Mouse (Mus musculus): ENCODE measurements around the gene H2-DMb2.
"Not testable (repeated sequence)": the region's sequence is repeated elsewhere in the genome, so short reads cannot be mapped to it uniquely, and the experiment has no call there.

The H2-DMb2 gene

DNA sequence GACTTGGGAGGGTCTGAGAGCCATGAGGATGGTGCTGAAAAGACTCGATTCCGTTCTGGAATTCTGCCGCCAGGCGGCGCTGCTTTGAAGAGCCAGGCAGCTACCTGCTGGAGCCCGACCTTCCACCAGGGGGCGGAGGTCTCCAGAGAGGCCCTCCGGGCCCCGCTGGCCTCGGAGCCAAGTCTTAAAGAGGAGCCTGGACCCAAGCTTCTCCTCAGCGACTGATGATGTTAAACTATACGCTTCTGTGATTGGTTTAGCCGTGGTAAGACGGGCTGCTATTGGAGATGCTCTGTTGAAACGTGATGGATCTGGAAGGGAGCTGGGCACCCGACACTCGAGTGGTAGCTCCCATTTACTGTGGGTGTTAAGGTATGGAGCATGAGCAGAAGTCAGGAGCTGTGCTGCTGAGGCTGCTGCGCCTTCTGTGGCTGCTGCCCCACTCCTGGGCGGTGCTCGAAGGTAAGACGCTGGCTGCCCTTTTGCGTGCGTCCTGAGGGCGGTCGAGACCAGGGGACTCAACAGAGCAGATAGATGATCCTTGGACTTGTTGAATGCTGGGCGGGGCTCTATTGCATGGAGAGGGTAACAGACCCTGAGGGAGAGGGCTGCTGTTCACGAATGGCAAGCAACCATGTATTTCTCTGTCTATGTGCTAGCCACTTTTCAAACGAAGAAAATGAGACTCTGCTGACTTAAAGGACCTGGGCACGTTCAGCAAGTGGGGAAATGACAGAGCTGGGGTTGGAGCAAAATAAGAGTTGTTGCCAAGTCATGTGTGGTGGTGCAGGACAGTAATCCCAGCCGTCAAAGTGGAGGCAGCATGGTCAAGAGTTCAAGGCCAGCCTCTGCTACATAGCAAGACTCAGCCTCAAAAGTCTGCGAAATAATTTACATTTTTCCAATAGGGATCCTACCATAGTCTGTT lies 7.5 kb upstream of the H2-DMb2 start:
- peak; percentile 98 for DNase-seq (ENCODE audit: low spot score)

DNA sequence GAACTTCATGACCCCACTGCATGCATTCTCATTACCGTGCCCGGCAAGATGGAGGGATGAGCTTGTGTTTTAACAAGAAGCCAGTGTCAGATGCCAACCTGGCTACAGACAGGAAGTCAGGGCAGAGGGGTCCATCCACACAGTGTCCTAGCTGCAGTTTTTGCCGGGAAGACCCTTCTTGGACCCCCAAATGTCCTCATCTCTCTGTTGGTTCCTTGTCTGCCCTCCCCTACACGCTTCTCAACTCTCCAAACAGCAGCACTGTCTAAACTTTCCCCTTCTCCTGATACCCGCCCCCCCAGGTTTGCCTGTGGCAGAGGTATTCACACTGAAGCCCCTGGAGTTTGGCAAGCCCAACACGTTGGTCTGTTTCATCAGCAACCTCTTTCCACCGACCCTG lies 5.5 kb upstream of the H2-DMb2 start:
- no peak for DNase-seq (ENCODE audit: low spot score)

DNA sequence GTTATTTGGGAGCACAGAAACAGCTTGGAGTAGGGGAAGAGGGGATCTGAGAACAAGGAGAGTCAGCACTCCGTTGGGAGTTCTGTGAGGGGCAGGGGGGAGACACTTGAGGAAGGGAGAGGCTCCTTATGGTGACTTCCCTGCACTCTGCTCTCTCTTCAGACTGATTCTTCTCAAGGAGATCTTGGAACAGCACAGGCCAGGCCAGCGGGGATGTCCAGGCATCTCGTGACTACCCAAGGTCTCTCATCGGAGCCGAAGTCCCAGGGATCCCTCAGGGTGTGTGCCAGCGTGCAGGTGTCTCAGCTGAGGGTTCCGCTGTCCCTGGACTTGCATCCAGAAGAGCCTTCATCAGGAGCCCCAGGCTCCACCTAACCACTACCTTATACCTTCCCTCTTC lies 4.5 kb upstream of the H2-DMb2 start:
- no peak for DNase-seq (ENCODE audit: low spot score)

DNA sequence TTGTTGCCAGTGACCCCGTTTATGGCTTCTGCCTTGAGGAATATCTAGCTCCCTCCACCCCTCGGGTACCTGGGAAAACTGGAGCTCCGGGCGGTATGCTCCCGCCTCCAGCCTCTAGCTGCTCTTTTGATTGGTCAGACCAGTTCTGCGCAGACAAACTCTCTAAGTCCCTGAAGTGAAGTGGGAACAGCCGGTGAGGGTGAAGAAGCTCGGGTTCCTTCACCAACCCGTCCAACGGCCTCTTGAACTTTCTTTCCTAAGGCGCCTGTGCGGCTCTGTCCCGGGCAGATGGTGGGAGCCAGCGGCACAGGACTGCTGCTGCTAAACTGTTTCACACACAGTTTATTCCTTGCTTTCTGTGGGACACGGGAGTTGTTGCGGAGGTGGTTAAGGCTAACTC lies 3.7 kb upstream of the H2-DMb2 start:
- no peak for DNase-seq (ENCODE audit: low spot score)

DNA sequence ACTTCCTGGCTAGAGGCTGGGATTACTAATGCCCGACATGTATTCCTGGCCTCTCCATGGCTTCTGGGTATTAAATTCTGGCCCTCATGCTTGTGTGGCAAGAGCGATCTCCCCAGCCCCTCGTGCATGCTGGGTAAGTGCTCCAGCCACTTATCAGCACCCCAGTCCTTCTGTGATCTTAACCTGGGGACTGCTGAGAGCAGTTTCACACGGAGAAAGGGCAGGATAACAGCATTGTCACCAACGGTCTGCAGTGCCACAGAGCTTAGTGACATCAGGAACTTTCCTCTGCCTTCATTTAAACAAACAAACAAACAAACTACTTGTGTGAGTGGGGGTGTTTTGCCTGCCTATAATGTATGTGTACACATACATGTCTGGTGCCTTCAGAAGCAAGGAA lies 2.9 kb upstream of the H2-DMb2 start:
- no peak for DNase-seq (ENCODE audit: low spot score)

DNA sequence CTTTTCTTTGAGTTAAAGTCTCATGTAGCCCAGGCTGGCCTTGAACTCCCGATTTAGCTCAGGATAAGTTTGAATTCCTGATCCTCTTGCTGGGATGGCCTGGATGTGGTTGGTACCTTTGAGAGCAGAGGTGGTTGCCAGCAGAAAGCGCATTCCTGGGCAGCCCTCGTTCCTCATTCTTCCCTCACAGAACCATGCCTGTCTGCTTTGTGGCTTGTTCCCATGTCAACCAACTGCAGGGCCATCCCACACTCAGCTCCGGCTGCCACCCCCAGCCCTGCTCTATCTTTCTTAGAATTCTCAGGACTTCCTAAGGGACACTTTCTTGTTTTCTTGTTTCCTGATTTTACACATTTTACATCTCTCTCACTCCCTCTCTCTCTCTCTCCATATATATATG lies 1.7 kb upstream of the H2-DMb2 start:
- DNase-seq (ENCODE audit: low spot score): no peak

GRCm38 (mm10) chr17:34142456-34143010 lies 574 bp upstream of the H2-DMb2 start:
- no peak for DNase-seq (ENCODE audit: low spot score)

DNA sequence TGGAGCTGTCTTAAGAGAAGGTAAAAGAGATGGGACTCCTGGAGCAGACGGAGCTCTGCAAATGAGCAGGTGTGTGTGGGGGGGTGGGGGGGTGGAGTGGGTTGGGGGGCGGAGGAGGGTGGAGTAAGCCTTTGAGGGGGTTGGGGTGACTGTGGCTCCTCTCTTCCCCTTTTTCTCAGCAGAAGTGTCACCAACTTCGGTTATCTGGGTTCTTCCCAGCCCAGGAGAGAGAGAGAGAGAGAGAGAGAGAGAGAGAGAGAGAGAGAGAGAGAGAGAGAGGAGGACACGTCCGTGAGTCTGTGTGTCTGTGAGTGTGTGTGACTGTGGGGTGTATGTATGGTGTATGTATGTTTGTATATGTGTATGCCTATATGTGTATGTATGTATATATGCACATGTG lies 354 bp downstream of the H2-DMb2 start:
- no peak for DNase-seq (ENCODE audit: low spot score)

DNA sequence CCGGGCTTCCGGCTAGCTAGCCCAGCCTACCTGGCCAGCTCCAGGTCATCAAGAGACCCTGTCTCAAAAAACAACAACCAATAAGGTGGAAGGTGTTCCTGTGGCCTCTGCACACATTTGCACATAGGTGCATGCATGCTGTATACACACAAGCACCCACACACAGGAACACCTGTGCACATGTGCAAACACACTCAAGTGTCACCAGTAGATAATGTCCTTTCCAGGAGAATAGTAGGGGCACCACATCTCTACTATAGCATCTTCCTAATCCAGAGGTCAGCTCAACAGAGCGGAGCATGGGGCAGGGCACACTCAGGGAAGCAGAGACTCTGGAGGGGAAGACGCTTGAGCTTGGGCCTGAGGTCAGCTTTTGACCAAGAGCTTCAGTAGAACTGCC lies 1.1 kb downstream of the H2-DMb2 start:
- DNase-seq (ENCODE audit: low spot score): not testable (repeated sequence)

DNA sequence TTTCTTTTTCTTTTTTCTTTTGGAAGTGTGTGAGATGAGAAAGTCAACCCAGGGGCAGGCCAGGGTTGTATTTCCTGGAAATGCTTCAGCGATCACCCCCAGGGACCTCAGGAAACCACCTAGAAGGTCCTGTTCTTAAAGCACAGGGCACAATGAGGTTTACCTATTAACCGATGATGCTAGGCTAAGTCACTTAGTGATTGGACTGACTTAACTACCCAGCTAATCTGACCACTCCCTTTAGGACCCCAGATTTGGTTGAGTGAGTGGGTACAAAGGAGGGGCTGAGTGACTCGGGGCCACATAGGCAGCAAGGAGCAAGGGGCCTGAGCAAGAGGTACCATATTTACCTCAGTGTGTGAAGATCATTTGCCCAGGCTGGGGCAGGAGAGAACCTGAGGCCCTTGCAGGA lies 1.9 kb downstream of the H2-DMb2 start:
- peak; percentile 37 for DNase-seq (ENCODE audit: low spot score)

- no peak for DNase-seq (ENCODE audit: low spot score)
Observed at GRCm38 (mm10) chr17:34152923-34153322, 9.8 kb downstream of the H2-DMb2 start, which contains the start of gene H2-DMb1. TSS of gene H2-DMb1 (plus strand) at chr17:34153072.

DNA sequence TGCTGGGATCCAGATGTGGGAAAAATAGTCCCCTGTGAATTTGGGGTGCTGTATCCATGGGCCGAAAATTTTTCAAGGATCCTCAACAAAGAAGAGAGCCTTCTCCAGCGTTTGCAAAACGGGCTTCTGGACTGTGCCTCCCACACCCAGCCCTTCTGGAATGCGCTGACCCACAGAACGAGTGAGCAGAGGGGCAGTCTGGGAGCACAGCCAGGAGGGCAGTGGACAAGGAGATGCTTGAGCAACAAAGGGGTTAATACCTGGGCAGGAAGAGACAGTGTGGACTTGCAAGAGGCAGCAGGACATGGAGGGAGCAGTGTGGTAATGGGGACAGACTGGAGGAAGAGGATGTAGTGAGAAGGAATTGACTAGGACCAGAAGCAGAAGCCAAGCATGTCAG lies 12.4 kb downstream of the H2-DMb2 start:
- DNase-seq (ENCODE audit: low spot score): no peak

- DNase-seq (ENCODE audit: low spot score): peak; percentile 21
Observed at GRCm38 (mm10) chr17:34164202-34164895, 21.2 kb downstream of the H2-DMb2 start.

DNA sequence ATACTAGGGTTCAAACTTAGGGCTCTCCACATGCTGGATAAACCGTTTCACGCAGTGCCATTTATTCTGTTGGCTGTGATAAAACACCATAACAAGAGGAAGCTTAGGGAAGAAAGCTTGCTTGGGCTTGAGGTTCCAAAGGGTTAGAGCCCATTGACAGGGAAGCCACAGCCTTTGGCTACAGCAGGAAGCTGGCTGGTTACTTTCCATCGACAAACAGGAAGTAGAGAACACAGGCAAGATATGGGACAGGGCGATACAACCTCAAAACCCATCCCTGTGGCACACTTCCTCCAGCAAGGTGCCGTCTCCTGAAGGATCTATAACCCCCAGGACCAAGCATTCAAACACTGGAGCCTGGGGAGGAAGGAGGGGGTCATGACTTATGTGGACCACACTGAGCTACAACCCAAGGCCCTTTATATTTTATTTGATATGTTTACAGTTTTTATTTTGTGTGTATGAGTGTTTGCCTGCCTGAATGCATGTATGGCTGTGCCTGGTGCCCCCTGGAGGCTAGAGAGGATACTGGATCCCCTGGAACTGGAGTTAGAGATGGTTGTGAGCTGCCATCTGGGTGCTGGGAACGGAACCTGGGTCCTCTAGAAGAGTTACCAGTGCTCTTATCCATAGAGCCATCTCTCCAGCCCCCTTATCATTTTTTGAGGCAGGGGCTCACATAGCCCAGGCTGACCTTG lies 22.1 kb downstream of the H2-DMb2 start:
- peak; percentile 40 for DNase-seq (ENCODE audit: low spot score)

GRCm38 (mm10) chr17:34169279-34169678 lies 26.2 kb downstream of the H2-DMb2 start:
- peak; percentile 64 for DNase-seq (ENCODE audit: low spot score)

DNA sequence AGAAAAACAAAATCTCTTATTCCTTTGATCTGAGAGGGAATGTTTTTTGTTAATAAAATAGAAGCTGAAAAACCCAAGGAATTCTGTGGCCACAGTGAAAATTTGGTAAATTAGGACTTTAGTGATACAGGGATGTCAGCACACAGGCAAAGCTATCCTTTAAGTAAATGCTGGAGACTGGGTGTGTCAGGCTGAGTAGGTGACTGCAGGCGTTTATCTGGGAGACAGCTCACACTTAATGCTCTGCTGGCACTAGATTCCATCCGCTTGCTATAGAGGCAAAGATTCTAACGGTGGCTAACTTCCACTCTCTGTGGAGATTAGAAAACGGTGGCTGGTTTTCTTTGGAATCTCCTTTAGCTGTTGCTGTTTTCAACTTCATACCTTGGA lies 27.4 kb downstream of the H2-DMb2 start:
- DNase-seq (ENCODE audit: low spot score): no peak

DNA sequence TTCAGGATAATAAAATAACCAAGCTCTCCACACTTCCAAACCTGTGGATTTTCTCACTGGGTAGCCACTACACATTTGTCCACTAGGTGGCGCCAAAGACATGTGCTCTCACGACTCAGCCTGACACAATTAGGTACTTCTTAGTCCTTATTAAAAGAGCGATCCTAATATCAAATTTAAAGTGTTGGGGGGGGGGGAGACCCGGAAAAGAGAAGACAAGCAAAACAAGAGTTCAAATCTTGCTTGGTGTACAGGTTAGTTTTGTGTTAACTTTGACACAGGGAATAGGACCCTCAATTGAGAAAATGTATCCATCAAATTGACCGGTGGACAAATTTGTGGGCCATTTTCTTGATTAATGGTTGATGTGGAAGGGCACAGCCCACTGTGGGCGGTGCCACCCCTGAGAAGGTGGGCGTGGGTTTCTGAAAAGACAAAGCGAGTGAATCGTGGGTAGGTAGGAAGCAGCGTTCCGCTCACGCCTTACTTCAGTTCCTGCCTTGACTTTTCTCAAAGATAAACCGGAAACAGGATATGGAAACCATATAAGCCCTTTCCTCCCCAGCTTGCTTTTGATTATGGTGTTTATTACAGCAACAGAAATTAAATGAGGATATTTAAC lies 27.9 kb downstream of the H2-DMb2 start:
- DNase-seq (ENCODE audit: low spot score): peak; percentile 90

GRCm38 (mm10) chr17:34172528-34172927 lies 29.4 kb downstream of the H2-DMb2 start:
- no peak for DNase-seq (ENCODE audit: low spot score)

DNA sequence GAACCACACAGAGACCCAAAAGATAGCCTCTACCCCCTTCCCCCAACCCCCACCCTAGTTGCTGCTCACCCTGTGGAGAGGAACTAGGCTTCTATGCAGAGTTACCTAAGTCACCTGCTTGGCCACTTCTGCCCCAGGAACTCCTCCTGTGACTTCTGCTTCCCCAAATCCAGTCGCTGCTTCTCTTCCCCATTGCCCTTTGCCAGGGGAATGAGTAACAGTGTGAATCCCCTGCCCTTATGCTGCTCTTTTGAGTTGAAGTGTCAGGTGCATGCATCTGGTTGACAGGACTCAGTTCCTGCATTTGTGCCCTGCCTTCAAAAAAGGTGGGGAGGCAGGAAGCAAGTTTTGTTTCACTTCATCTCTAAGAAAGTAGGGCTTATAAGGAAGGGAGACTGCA lies 31.0 kb downstream of the H2-DMb2 start:
- no peak for DNase-seq (ENCODE audit: low spot score)

DNA sequence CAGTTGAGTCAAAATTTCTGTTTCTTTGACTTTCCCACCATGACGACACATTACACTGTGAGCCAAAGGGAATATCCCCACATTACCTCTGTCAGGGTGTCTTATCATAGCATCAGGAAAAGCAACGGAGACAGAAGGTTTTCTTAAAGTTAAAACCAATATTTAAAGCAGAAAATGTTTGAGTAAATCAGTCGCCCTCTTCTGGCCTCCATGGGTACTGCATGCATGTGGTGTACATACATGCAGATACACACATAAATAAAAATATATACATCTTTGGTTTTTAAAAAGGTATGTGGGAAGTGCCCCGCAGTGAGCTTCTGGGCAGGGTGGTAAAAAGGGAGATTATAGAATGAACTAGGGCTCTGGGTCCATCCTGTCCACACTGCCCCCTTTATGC lies 34.1 kb downstream of the H2-DMb2 start:
- DNase-seq (ENCODE audit: low spot score): peak; percentile 33

GRCm38 (mm10) chr17:34179019-34179418 lies 35.9 kb downstream of the H2-DMb2 start:
- DNase-seq (ENCODE audit: low spot score): no peak
